Mouse (Mus musculus) cerebellum, adult 2 months (tissue): Measurements from ENCODE around the gene Bcr. TPM values are rescaled to one million over a fixed set of nuclear protein-coding genes. Genes with fewer than 3 reads are reported as not detected.

Experiments used
- DNase-seq, 2 experiments: peaks; one replicate each; pipeline ENCODE4 v3.0.0; 2021
- H3K27ac ChIP-seq: fragments of 200-500 bp; 2 replicates; pipeline ENCODE4 v1.5.1; 2012; ENCODE audit warnings: low read length, control low read depth, inconsistent platforms; ENCODE audit not compliant: insufficient read depth
- H3K27me3 ChIP-seq: fragments of 200-500 bp; 2 replicates; pipeline ENCODE4 v1.6.1; 2012; ENCODE audit warnings: inconsistent platforms, mild to moderate bottlenecking, low read length, moderate library complexity; ENCODE audit not compliant: control insufficient read depth, insufficient read depth
- H3K4me1 ChIP-seq: fragments of 200-500 bp; 2 replicates; pipeline ENCODE4 v1.6.1; 2011; ENCODE audit warnings: low read length; ENCODE audit not compliant: control insufficient read depth, insufficient read depth
- H3K4me3 ChIP-seq: fragments of 200-500 bp; replicated peaks from 2 replicates; pipeline ENCODE3; 2011; ENCODE audit warnings: mild to moderate bottlenecking, low read depth, low read length, control low read depth; ENCODE audit not compliant: insufficient read depth
- CTCF ChIP-seq: fragments of 200-500 bp; IDR thresholded peaks from 2 replicates; pipeline ENCODE4 v1.5.1; 2011; ENCODE audit warnings: low read depth, mild to moderate bottlenecking, control low read depth, low read length, moderate library complexity, borderline replicate concordance; ENCODE audit not compliant: insufficient read depth
- POLR2A ChIP-seq: fragments of 200-500 bp; IDR thresholded peaks from 2 replicates; pipeline ENCODE4 v1.6.1; 2011; ENCODE audit warnings: low read length, control low read depth, borderline replicate concordance; ENCODE audit not compliant: insufficient read depth
- WGBS: fragments of 180-500 bp; shearing (Covaris S2); methylation state at CpG from one replicate; pipeline ENCODE4 v1.1.7; 2018; 5-methylcytosine and 5-hydroxymethylcytosine counted together
- polyA plus RNA-seq: library from polyadenylated mRNA; depleted of rRNA; stranded (reverse); fragments of >200 nt; gene quantifications from 2 replicates; pipeline ENCODE4 v1.2.3, GENCODE M21; 2012

Bcr gene
- polyA plus RNA-seq, 1 experiment = 44.4 TPM

DNA sequence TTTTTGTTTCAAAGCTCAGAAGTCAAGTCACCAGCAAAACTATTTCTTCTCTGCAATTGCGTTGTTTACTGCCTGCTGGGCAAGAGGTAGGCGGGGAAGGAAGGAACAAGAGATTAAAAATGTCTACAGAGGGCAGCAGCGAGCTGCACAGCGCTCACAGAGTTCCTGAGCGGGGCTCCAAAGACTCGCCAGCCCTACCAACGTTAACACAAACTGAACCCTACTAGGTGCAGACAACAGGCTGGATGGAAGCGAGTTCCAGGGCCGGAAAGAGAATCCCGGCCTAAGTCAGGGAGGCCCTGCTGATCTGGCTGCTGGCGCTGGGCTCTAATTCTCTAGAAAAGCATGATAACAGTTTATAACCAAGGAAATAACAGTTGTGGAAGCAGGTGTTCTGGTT is 996 bp upstream of the Bcr start:
- Histone ChIP-seq H3K27me3 (no peaks in the 10 kb centered on the region), H3K4me3 (no peak overlapping the region), H3K27ac (no peak overlapping the region), H3K4me1 (peaks cover 14% of the 10 kb centered on the region)
- no peak for TF ChIP-seq POLR2A
- TF ChIP-seq CTCF = peak; percentile 95
- DNase-seq = peak; percentile 78 to 79
- WGBS = under 1% methylated on average over 11 of the region's 11 CpGs

DNA sequence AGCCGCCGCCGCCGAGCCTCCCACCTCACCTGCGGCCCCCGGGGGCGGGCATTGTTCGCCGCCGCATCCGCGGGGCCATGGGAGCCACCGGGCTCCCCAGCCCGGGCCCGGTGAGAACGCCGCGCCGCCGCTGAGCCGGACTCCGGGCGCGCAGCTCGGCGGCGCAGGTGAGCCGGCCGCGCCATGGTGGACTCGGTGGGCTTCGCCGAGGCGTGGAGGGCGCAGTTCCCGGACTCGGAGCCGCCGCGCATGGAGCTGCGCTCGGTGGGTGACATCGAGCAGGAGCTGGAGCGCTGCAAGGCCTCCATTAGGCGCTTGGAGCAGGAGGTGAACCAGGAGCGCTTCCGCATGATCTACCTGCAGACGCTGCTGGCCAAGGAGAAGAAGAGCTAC is 447 bp downstream of the Bcr start:
- WGBS = under 1% methylated on average over 48 of the region's 48 CpGs
- peaks cover 13% of the 10 kb centered on the region for H3K4me1 ChIP-seq
- peak overlapping the region; percentile 50 for H3K4me3 ChIP-seq
- no peak for TF ChIP-seq CTCF
- H3K27me3 ChIP-seq = no peaks in the 10 kb centered on the region
- H3K27ac ChIP-seq = no peak overlapping the region
- peak; percentile 45 to 62 for DNase-seq

DNA sequence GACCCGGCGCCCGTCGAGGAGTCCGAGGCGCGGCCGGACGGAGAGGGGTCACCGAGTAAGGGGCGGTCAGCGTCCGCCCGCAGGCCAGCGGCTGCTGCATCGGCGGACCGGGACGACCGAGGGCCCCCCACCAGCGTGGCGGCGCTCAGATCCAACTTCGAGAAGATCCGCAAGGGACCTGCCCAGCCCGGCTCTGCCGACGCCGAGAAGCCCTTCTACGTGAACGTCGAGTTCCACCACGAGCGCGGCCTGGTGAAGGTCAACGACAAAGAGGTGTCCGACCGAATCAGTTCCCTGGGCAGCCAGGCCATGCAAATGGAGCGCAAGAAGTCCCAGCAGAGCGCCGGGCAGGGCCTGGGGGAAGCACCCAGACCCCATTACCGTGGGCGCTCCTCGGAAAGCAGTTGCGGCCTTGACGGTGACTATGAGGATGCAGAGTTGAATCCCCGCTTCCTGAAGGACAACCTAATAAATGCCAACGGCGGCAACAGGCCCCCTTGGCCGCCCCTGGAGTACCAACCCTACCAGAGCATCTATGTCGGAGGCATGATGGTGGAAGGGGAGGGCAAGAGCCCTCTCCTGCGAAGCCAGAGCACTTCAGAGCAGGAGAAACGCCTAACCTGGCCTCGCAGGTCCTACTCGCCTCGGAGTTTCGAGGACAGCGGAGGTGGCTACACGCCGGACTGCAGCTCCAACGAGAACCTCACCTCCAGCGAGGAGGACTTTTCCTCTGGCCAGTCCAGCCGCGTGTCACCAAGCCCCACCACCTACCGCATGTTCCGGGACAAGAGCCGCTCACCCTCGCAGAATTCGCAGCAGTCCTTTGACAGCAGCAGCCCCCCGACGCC is 1.2 kb downstream of the Bcr start:
- no peak for TF ChIP-seq CTCF
- no peak for TF ChIP-seq POLR2A
- 8% methylated on average over 71 of the region's 71 CpGs for WGBS
- Histone ChIP-seq H3K4me1 (peaks cover 10% of the 10 kb centered on the region), H3K27me3 (no peaks in the 10 kb centered on the region), H3K27ac (no peak overlapping the region), H3K4me3 (peak overlapping the region; percentile 50)
- DNase-seq = peak; percentile 24 to 48

DNA sequence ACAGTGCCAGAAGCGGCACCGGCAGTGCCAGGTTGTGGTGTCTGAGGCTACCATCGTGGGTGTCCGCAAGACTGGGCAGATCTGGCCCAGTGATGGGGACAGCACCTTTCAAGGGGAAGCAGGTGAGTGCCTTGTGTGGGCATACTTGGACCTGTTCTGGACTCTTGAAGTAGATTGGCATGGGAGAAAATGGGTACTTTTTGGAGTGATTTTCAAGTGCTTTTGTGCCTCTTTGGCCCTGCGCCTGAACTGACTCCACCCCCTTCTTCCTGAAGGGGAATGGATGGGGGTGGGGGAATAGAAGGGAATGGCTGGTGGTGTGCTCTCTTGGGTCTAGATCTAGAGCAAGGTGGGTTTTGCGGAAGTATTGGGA is 1.8 kb downstream of the Bcr start:
- TF ChIP-seq POLR2A = no peak
- TF ChIP-seq CTCF = no peak
- Histone ChIP-seq H3K27me3 (no peaks in the 10 kb centered on the region), H3K27ac (no peak overlapping the region), H3K4me3 (peak overlapping the region; percentile 50), H3K4me1 (peaks cover 13% of the 10 kb centered on the region)
- peak; percentile 28 to 38 for DNase-seq
- 16% methylated on average over 6 of the region's 6 CpGs for WGBS

DNA sequence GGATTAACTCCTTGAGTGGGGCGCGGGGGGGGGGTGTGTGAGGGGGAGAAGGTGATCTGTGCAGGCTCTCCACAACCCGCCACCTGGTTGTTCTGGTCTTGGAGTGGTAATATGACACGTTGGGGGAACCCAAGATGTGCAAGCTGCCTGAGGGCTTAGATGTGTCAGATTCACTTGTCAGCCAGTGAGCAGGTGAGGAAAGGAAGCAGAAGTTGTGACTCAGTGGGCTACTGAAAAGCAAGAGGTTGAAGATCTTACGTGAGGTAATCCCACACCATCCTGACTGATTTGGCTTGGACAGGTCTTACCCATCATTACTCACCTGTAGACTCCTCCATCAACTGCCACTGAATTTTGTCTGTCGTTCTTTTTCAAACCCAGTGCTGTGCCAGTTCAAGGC is 2.2 kb downstream of the Bcr start:
- TF ChIP-seq POLR2A = no peak
- TF ChIP-seq CTCF = no peak
- 36% methylated on average over 6 of the region's 6 CpGs for WGBS
- Histone ChIP-seq H3K27ac (no peak overlapping the region), H3K4me3 (peak overlapping the region; percentile 50), H3K4me1 (peaks cover 17% of the 10 kb centered on the region), H3K27me3 (no peaks in the 10 kb centered on the region)
- no peak for DNase-seq

DNA sequence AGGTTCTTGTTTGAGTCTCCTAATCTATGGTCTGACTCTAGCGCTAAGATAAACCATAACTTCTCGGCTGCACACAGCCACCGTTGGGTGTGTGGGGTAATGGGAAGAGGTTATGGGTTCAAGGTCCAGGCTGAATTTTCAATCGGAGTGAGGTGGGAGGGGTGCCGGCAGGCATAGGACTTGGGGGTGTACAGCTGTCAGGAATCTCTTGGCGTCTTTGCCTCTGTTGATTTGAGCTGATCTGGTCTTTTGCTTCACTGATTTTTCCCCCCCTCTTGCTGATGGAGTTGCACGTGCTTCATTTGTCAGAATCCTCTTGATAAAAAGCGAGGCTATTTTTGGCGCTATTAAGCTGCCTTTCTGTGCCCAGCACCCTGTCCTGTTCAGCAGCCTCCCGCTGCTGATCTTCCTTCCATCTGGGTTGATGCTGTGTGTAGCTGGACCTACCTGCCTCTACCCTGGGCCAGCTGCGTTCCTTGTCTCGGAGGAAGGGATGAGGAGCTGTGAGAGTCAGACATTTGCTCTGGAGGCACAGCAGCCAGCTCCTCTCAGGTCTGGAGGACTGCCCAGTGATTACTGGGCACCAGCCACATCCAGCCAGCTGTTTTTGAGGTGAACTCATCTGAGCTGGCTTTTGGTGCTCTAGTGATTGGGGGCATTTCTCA is 3.0 kb downstream of the Bcr start:
- no peak for DNase-seq
- TF ChIP-seq POLR2A (no peak), CTCF (no peak)
- Histone ChIP-seq H3K4me1 (peaks cover 17% of the 10 kb centered on the region), H3K27me3 (no peaks in the 10 kb centered on the region), H3K4me3 (peak overlapping the region; percentile 58), H3K27ac (no peak overlapping the region)
- WGBS = 19% methylated on average over 12 of the region's 12 CpGs

DNA sequence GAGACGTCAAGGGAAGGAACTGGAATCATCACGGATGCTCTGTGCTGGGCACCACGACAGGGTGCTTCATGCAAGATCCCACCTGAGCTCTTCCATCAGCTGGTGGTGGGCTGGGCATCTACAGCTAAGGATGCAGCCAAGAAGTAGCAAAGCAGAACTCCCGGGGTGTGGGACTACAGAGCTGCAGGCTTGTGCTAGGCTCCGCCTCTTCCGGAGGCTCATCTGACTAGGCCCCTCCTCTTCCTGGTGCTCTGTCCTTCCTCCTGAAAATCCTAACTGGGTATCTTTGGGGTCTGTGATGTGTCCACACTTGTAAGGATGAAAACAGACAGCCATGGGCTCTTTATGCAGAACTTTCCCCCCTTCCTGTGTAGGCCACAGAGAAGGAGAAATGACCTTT is 5.3 kb downstream of the Bcr start:
- TF ChIP-seq CTCF (no peak), POLR2A (no peak)
- Histone ChIP-seq H3K4me3 (no peak overlapping the region), H3K27ac (no peak overlapping the region), H3K27me3 (no peaks in the 10 kb centered on the region), H3K4me1 (peaks cover 17% of the 10 kb centered on the region)
- no peak for DNase-seq
- 63% methylated on average over 6 of the region's 6 CpGs for WGBS

DNA sequence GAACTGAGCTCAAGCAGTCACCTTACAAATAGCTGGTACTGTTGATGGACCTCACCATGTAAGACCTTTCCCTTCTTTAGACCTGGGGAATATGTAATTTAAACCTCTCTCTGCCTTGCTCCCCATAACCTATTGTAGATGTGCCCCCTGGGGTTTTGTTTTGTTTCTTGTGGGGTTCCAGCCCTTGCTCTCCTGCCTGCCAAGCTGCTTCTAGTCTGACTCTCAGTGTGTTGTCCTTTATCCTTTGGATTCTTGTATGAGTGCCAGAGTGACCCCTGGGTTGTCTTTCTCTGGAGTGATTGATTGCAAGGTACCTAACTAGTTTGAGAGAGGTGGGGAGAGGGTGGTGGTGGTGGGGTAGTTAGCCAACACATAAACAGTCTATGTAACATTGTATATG is 7.1 kb downstream of the Bcr start:
- H3K4me3 ChIP-seq = no peak overlapping the region
- no peak overlapping the region for H3K27ac ChIP-seq
- no peaks in the 10 kb centered on the region for H3K27me3 ChIP-seq
- DNase-seq = no peak
- TF ChIP-seq CTCF = no peak
- TF ChIP-seq POLR2A = no peak
- H3K4me1 ChIP-seq = peaks cover 21% of the 10 kb centered on the region
